Mouse (Mus musculus): ENCODE measurements around the gene Mtif2.

Gene Mtif2

DNA sequence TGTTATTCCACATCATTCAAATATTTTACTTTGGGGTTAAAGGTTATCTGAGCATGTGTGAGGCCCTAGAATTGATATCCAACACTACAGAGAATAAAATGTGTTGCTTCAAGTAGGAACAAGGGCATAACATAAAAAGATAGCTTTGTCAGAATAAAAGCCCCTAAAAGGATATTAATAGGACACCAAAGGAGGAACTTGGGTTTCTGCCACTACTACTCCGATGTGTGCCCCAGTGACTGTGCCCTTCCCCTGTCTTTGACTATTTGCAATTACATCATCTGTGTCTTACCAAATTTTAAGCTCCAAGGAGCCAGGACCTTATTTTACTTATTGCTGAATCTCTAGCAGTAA lies 23.2 kb downstream of the Mtif2 start:
- DNase-seq (ENCODE audit: low spot score in 2 of 2), result no peak

DNA sequence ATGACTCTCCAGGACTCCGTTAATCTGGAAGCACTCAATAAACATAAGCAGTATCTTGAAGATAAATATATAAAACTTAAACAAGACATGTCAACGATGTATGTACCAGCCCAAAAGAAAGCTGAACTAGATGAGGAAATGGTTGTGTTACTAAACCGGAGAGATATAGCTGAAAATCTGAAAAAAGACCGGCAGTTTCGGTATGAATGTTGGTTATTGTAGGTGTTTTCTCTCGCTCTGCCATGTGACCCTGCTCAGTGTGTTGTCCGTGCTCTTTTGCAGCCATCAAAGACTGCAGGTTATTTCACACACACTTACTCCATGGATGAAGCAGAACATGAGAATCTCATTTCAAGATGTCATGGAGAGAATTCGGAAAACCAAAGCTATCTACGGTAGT lies 34.2 kb downstream of the Mtif2 start:
- DNase-seq (ENCODE audit: low spot score in 2 of 2), result no peak

DNA sequence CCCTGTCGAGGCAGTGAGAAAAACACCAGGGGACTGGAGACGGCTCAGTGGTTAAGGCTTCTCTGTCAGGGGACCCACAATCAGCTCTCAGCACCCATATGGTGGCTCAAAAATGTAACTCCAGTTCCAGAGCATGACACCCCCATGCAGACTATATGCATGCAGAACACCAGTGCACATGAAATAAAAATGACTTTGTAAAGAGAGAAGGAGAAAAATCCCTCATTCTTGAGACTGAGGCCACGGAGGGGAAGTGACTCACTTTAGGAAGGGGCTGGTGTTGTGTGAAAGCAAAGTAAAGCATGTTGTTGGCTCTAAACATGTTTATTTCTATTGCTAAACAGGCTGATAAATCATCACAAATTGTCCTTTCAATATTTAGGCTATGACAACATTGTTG lies 34.8 kb downstream of the Mtif2 start:
- no peak for DNase-seq (ENCODE audit: low spot score in 2 of 2)

DNA sequence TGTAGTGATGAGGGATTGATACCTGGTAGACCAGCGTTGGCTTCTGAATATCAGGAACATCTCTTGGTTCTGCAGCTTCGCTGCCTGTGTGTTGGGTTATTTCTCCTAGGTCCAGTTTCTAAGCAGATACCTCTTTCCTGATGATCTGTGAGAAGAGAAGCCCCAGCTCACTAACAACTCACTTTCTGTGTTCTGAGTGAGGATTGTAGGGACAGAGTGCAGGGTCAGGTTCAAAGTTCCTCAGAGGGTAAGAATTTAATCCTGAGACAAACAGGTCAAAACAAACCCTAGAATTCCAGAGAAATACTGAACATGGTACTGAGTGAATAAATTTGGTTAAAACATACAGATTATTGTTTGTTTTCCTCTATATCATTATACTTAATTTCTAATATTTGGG lies 37.2 kb downstream of the Mtif2 start:
- no peak for DNase-seq (ENCODE audit: low spot score in 2 of 2)

DNA sequence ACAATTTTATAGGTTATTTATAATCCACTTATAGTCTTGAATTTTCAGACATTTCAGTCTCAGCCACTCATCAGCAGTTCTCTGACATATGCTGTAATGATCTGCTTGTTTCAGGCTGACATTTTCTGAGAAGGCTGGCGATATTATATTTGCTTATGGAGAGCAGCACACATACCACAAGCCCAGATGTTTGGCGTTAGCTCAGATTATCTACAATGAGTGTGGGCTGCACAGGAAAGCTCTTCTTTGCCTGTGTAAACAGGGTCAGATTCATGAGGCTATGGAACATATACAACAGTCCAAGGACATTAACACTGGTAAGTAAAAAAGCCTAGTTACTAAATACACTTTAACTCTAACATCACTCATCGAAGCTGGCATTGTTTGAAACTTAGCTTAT lies 45.3 kb downstream of the Mtif2 start:
- DNase-seq (ENCODE audit: low spot score in 2 of 2), result no peak

DNA sequence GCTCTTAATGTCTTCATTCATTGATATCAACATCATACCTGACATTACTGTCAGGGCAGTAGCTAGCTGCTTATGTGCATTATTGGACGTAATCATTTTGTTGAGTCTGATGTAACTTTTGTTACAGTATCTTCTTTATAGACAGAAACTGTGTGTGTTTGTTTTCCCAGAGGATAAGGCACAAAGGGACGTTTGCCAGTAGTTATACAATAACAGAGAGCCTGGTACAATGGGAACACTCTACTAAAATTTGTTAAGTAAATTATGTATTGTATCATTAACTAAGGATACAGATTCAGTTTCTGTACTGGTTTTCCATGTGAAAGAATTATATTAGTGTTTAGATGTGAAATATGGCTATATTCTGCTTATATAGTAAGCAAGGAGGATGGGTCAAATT lies 46.4 kb downstream of the Mtif2 start:
- DNase-seq (ENCODE audit: low spot score in 2 of 2), result no peak

DNA sequence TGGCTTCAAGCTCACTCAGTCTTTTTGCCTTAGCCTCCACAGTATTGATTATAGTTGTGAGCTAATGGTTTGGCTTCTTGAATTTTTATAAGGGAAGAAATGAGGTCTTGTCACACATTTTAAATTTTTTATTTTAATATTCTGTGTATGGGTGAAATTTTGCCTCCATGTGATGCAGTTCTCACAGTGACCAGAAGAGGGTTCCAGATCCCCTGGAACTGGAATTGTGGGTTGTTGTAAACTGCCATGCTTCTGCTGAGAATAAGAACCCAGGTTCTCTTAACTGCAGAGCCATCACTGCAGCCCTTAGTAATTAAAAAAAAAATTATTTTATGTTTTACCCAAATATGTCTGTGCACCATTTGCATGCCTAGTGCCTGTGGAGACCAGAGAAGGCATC lies 53.4 kb downstream of the Mtif2 start:
- no peak for DNase-seq (ENCODE audit: low spot score in 2 of 2)
